In the genomic region with DNA sequence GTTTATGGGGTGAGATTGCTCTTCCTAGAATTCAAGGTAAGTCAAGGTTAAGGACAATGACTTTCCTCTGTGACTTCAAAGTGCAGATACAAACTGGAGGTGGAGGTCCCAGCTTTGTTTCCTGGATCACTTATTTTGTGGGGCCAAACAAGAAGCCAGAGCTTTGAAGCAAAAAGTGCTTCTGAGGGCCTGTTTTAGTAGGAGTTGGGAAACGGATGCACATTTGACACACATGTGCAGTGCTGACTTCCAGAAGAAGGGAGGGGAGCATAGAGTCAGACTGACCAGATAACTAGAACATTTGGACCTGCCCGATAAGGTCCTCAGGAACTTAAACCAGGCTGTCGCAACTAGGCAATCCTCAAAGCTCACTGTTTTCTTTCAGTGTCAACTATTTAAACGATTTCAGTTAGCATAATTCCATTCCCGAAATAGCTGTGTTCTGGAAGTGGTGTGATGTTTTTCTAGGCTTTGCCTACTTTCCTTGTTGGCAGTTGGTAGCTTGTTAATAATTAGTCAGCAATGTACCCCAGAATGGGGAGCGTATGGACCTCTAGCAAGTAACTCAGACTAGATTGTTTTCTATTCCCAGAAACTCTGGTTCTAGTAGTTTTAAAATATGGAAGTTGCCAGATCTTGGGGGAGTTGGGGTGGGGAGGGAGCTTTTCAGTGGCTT, we compare ENCODE assay signal across 24 mouse cellular contexts. TPM values are rescaled to one million over a fixed set of nuclear protein-coding genes. Genes with fewer than 3 reads are reported as not detected.
DNase-seq lines count a peak whose midpoint lies in the region; ATAC-seq lines count a peak whose summit lies in the region.
"Had no signal": no experiment of that assay in that cellular context is flagged by ENCODE, and none has a peak within 500 bp of the region (broad histone marks: within the 10 kb centered on the region; RNA-seq: fewer than 3 reads in every experiment).

No protein-coding gene starts in this region.

- H3K27me3 ChIP-seq in heart, embryonic 13.5 days (replicated peaks): no peaks in the 10 kb centered on the region
- no peaks in the 10 kb centered on the region for H3K27me3 ChIP-seq in heart, embryonic 12.5 days (replicated peaks)
- H3K27me3 ChIP-seq in midbrain, embryonic 10.5 days (ENCODE audit: low read depth, poor library complexity, severe bottlenecking): no peaks in the 10 kb centered on the region
- no peaks in the 10 kb centered on the region for H3K27me3 ChIP-seq in midbrain, embryonic 15.5 days (replicated peaks)
- H3K27me3 ChIP-seq: midbrain, embryonic 13.5 days; neural tube, embryonic 12.5 days had no signal

- H3K9ac ChIP-seq in heart, embryonic 13.5 days: no peak overlapping the region
- H3K9ac ChIP-seq in heart, embryonic 12.5 days: no peak overlapping the region
- H3K9ac ChIP-seq in midbrain, embryonic 15.5 days: no peak overlapping the region
- H3K9ac ChIP-seq: forebrain, embryonic 12.5 days; liver, postnatal 0 days; midbrain, embryonic 13.5 days; neural tube, embryonic 12.5 days had no signal

- DNase-seq in kidney, postnatal 14 days: peak; percentile 27
- DNase-seq in kidney, postnatal 10 days: no peak
- DNase-seq in midbrain, embryonic 10.5 days (ENCODE audit: low spot score): no peak
- DNase-seq in adrenal gland, postnatal 4 days (ENCODE audit: low spot score in 2 of 2): no peak
- DNase-seq: adrenal gland, postnatal 36 days; cerebellum, adult 11-12 months; cerebellum, postnatal 10 days; heart, postnatal 14 days; liver, postnatal 0 days; lung, postnatal 10 days; right cerebral cortex, postnatal 14 days had no signal

- H3K36me3 ChIP-seq in heart, embryonic 13.5 days: no peaks in the 10 kb centered on the region
- H3K36me3 ChIP-seq in heart, embryonic 12.5 days: no peaks in the 10 kb centered on the region
- H3K36me3 ChIP-seq in midbrain, embryonic 10.5 days: no peaks in the 10 kb centered on the region
- no peaks in the 10 kb centered on the region for H3K36me3 ChIP-seq in midbrain, embryonic 15.5 days (replicated peaks)
- H3K36me3 ChIP-seq: forebrain, embryonic 12.5 days; limb, embryonic 10.5 days; midbrain, embryonic 13.5 days; neural tube, embryonic 12.5 days had no signal

- H3K4me2 ChIP-seq in heart, embryonic 13.5 days: no peak overlapping the region
- no peak overlapping the region for H3K4me2 ChIP-seq in heart, embryonic 12.5 days
- H3K4me2 ChIP-seq in midbrain, embryonic 15.5 days: no peak overlapping the region
- H3K4me2 ChIP-seq: forebrain, embryonic 12.5 days; heart, embryonic 11.5 days; liver, embryonic 11.5 days; midbrain, embryonic 13.5 days; neural tube, embryonic 12.5 days had no signal

- ATAC-seq in heart, embryonic 13.5 days (ENCODE audit: extremely low read depth, insufficient number of reproducible peaks, low FRiP score, low TSS enrichment): no peak
- ATAC-seq in heart, embryonic 12.5 days (ENCODE audit: insufficient number of reproducible peaks, low FRiP score): no peak
- no peak for ATAC-seq in midbrain, embryonic 15.5 days (replicated peaks)
- ATAC-seq: hindbrain, postnatal 0 days; intestine, embryonic 16.5 days; liver, postnatal 0 days; midbrain, embryonic 13.5 days had no signal

- peaks cover 5% of the 10 kb centered on the region; the same call in 1 of the 2 replicates for H3K4me1 ChIP-seq in heart, embryonic 13.5 days
- no peaks in the 10 kb centered on the region for H3K4me1 ChIP-seq in heart, embryonic 12.5 days (replicated peaks)
- peaks cover 14% of the 10 kb centered on the region for H3K4me1 ChIP-seq in midbrain, embryonic 10.5 days
- H3K4me1 ChIP-seq in midbrain, embryonic 15.5 days: peaks cover 11% of the 10 kb centered on the region
- H3K4me1 ChIP-seq: limb, embryonic 10.5 days had no signal

- WGBS in heart, embryonic 13.5 days: 61% methylated on average over 6 of the region's 6 CpGs
- WGBS in heart, embryonic 12.5 days: 63% methylated on average over 6 of the region's 6 CpGs
- WGBS in midbrain, embryonic 10.5 days: 91% methylated on average over 6 of the region's 6 CpGs
- 92% methylated on average over 6 of the region's 6 CpGs for WGBS in midbrain, embryonic 15.5 days

- H3K9me3 ChIP-seq in heart, embryonic 13.5 days: no peaks in the 10 kb centered on the region
- no peaks in the 10 kb centered on the region for H3K9me3 ChIP-seq in heart, embryonic 12.5 days (replicated peaks)
- H3K9me3 ChIP-seq in midbrain, embryonic 10.5 days (replicated peaks): no peaks in the 10 kb centered on the region
- H3K9me3 ChIP-seq in midbrain, embryonic 15.5 days: no peaks in the 10 kb centered on the region
- H3K9me3 ChIP-seq: forebrain, embryonic 12.5 days; limb, embryonic 10.5 days; midbrain, embryonic 13.5 days; neural tube, embryonic 12.5 days had no signal

- no peak overlapping the region for H3K4me3 ChIP-seq in heart, embryonic 13.5 days
- no peak overlapping the region for H3K4me3 ChIP-seq in heart, embryonic 12.5 days
- no peak overlapping the region for H3K4me3 ChIP-seq in midbrain, embryonic 10.5 days
- no peak overlapping the region for H3K4me3 ChIP-seq in midbrain, embryonic 15.5 days
- H3K4me3 ChIP-seq: forebrain, embryonic 12.5 days; limb, embryonic 10.5 days; midbrain, embryonic 13.5 days; neural tube, embryonic 12.5 days had no signal

- H3K27ac ChIP-seq in heart, embryonic 13.5 days (replicated peaks): 0 out of 2 replicates have a peak overlapping the region, but pooled peaks have one; percentile 20
- no peak overlapping the region for H3K27ac ChIP-seq in heart, embryonic 12.5 days (ENCODE audit: poor library complexity, severe bottlenecking)
- H3K27ac ChIP-seq in midbrain, embryonic 10.5 days (replicated peaks): 0 out of 2 replicates have a peak overlapping the region, but pooled peaks have one; percentile 33
- H3K27ac ChIP-seq in midbrain, embryonic 15.5 days: no peak overlapping the region
- H3K27ac ChIP-seq: forebrain, embryonic 12.5 days; hindbrain, postnatal 0 days; limb, embryonic 10.5 days; midbrain, embryonic 13.5 days; neural tube, embryonic 12.5 days; stomach, postnatal 0 days had no signal

RNA-seq across cellular contexts. Expression of gene Fam13c, which starts 22.3 kb away (rescaled TPM):
- polyA plus RNA-seq in heart, embryonic 13.5 days (2015; fragmentation: Nextera tagmentation; extraction: Ambion mirVana): 9.5 and 10.0 TPM in 2 replicates
- polyA plus RNA-seq in heart, embryonic 12.5 days (2016; fragmentation: Nextera tagmentation; extraction: Ambion mirVana): 10.0 TPM in 2 replicates
- polyA plus RNA-seq in midbrain, embryonic 10.5 days (2016; fragmentation: Nextera tagmentation; extraction: Ambion mirVana): 13.3 and 16.5 TPM in 2 replicates
- 31.1 and 36.0 TPM in 2 replicates for polyA plus RNA-seq in midbrain, embryonic 15.5 days (2015; fragmentation: Nextera tagmentation; extraction: Ambion mirVana)
- total RNA-seq in adrenal gland, postnatal 4 days (2021): 10 to 100 TPM; 19.1 to 19.6 TPM
- total RNA-seq: megakaryocyte progenitor cell, adult 5-6 weeks had no signal

Comparison
In these comparisons a context has a peak if more than half of its experiments do, and no peak if none do; other contexts are left out.
1. H3K27ac ChIP-seq: peak in heart, embryonic 13.5 days (single experiment) and midbrain, embryonic 10.5 days (single experiment); none in heart, embryonic 12.5 days (single experiment) and midbrain, embryonic 15.5 days (single experiment).